Mouse (Mus musculus): ENCODE results near the gene Macrod2.

The Macrod2 gene

DNA sequence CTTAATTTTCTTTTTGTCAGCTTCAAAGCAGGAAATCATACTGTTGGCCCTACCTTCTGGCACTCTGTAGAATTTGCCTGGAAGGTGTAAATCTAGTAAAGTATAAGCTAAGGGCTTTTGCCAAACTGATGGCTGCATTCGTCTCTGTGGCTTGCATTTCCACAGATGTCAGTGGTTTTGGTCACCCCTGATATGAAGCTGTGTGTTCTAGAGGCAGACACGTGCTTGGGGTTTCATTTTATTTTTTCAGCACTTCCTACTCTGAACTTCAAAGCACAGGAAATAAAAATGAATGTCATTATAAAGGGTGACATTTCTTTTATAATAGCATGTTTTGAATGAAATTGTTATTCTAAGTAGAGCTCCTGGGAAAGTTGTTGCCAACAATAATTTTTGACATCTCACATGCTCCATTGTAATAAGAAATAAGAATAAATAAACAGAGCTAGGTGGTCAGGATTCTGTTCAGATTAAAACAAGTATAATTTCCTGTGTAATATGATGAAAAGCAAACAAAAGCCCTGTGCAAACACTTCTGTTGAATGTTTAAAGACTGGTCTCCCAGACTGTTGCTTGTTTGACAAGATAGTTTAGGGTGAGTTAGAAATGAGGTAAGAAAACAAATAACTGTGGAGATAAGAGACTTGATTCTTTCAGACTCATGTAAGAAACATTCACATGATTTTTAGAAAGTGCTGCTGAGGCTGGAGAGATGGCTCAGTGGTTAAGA is 424.4 kb downstream of the Macrod2 start:
- no peak for DNase-seq

DNA sequence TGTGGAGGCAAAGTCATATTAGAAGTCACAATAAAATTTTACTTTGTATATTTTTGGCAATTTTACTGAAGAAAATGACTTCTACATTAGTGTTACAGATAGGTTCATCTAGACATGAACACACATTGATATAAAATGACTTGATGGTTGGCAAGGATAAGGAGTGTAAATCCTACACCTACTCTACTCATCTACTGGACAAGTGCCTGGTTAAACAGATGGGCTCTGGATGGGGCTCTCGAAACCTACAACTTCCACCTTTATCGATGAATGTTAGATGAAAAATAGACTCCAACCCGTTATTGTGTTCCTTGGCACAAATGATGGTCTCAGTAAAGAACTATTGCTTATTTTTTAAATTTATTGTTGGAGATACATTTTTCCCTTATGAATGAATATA is 427.3 kb downstream of the Macrod2 start:
- DNase-seq, result no peak

DNA sequence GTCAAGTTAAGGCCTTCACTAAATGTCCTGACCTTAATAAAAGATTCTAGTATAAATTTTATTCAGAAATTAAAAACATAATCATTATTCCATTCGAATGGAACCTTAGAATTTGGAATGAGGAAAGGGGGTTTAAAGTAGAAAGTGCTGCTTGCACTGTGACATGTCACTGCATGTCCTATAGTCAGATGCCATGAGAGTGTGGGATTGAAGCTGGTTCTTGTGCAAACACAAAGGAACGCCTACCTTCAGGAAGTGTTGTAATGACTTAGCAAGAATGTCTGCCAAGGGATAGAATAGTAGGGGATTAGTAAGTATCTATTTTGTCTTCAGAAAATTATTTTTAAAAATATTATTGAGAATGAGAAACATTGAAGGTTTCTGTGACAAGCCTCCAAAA is 431.1 kb downstream of the Macrod2 start:
- no peak for DNase-seq

DNA sequence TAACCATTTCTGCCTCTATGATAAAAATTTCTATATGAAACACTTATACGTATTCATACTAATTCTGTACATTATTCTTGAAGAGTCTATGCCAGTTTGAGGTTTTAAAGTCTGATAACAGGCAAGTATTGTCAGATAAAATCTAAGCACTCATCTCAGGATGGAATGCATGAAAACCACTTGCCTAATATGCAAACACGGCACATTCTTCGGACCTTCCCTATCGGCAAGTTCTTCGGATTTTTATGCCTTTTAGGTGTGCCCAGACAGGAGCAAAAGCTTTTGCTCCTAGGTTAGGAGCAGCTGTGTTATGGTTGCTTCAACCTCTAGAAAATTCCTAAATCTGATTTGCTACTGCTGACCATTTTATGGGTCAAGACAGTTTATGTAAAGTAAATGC is 433.8 kb downstream of the Macrod2 start:
- no peak for DNase-seq

DNA sequence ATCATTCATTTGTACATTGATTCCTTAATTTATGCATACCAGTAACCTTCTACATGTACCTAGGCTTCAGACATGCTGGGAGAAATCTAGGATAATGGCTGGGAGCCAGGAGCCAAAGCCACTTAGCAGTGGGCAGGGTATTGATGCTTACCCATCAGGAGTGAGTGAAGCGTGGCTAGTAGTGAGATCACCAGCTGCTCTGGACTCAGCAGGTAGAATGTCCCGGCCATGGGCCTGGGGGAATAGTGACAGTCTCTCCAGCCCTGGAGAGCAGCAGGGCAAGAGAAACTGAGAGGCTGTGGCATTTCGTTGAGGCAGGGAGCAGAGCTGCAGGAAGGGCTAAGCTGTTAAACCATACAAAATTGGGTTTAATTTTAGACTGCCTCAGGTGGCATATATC is 435.0 kb downstream of the Macrod2 start:
- DNase-seq, result no peak

DNA sequence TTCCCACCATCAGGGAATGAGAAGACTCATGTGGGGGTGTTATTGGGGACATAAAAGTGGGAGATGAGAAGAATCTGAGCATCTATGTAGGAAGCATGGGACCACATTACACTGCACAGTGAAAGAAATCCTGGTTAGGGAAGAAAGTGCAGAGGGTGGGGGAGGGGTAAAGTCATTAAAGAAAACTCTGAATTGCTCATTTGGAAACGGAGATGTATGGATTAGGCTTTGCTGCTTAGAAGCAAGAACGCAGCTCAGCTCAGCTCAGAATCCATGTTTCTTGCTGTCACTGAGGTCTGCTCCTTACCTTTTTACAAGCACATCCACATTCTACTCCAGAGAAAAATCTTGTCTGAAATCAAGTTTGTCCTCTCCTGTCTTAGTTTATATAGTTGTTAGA is 444.3 kb downstream of the Macrod2 start:
- no peak for DNase-seq

DNA sequence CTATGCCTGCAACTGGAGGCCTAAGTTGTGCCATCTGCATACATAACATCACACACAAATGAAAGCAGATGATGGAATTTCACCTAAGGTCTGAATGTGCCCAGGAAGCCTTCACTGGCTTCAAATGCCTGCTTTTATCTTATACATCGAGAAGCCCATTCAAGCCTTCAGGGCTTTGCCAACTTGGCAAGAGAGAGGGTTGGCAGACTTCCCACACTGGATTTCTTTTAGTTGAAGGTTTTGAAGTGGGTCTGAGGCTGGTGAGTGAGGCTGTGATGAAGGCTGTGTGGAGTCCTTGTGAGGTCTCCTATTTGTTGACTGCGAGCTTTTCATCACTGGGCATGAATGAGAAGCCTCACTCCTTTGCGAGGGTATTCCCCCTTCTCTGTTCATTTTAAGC is 444.8 kb downstream of the Macrod2 start:
- no peak for DNase-seq

DNA sequence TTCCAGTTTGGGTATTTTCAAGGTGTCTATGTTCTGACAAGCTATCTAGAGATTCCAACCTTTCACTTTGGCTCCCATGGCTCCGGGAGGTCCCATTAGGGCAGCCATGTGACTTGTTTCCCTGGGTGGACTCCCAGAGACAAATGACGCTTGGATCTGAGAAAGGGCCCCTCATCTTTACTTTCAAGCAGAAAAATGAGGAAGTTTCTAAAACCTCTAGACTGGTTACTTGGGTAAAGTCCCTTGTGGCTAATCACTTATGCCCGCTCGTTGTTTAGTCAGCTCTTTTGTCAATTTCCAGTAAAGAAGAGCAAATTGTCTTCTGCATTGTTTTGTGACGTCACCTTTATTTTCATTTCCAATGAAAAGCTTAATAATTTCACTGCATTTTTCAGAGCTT is 448.9 kb downstream of the Macrod2 start:
- DNase-seq, result no peak

DNA sequence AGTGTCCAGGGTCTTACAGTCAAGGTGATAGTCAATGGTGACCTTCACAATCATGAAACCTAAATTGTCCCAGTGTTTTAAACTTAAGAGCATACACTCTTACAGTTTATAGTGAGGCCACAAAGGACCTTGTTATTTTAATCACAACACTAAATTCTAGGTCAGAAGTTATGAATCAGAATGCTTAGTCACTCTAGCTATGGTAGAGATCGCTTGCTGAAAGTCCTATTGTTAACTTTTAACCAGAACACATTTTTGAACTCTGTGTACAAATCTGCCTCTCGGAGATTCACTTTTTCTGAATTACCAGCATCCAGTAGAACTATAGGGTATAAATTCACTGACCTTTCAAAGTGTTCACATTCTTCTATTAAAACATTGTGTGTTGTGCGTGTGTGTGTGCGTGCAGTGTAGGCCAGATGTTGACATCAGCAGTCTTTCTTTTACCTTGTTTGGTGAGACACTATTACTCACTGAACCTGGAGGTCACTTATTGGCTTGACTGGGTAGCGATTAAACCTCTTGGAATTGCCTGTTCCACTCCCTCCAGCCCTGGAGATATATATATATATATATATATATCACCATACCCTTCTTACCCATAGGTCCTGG is 452.8 kb downstream of the Macrod2 start:
- DNase-seq, result no peak

DNA sequence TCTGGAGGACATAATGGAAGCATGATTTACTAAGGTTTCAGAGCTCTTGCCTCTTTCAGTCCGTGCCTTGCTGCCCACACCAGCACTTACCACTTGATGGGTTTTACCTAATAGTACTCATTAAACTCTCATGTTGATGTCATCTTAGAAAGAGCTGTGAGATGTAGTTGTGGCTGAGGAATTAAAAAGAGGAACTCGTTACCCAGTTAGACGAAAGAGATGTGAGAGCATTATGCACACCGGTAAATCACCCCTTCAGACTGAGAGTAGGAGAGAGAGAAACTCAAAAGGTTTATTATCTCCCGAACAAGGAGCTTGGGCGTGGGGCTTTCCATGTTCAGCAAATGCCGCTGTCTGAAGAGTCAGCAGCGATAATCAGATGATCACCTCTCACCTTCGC is 458.4 kb downstream of the Macrod2 start:
- no peak for DNase-seq

DNA sequence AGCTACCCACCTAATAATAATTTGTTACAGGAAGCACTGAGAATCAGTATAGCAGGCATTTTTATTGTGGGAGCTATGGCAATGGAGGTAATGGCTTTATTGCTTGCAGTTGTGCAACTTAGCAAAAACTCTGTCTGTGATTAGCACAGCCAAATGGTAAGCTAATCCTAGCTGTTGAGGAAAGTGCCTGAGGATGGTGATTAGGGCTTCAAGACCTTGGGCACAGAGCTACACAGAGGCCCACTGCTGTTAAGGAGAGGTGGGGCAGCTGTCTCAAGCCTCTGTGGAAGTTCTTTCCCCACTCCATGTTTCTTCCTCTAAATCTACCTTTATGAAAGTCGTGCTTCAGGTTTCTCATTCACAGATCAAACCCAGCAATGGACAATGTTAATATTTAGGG is 466.2 kb downstream of the Macrod2 start:
- no peak for DNase-seq

DNA sequence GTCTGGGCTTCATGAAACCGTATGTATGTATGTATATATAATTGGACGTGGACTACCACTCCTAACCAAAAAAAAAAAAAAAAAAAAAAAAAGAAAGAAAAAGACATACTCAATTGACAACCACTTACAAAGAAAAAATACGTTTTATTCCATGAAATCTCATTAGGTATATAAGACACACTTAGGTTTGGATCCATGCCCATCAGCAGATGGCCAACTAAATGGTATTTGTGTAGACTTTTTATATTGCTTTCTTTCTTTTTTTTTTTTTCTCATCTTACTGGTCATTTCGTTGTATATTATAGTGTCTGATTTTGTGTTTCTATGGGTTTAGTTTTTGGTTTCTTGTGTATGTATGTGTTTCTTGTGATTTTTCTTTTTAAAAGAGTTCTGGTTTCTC is 467.6 kb downstream of the Macrod2 start:
- DNase-seq, result no peak

DNA sequence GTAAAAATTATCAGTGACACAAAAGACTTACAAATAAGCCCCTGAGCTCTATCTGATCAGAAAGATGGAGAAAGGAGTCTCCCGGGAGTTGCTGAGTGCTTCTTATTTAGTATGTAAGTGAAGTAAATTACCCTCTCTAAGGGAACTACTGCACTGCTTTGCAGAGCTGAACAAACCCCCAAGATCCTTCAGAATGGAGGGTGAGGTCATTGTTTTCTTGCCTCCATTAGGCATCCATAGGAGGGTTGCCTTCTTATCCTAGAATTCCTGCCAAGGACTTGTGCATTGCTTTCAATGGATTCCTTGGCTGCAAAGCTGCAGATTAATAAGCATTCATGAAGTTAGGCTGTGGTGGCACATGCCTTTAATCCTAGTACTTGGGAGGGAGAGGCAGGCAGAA is 470.5 kb downstream of the Macrod2 start:
- no peak for DNase-seq

DNA sequence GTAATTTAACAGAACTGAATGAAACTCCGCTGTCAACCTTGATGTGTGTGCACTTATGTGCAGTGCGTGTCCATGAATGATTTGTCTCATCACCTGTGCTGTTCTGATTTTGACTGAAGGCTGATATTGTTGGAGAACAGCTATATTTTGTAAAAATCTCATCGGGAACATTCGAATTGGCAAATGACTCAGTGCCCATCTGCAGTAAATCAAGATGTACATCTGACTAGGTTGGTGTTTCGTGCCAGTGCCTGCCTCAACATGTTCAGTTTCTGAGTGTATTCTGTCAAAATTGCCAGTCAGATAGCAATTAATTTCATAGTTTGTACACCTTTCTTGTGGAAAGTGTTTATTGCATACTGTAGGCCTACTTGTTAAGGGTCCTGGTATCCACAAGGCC is 472.0 kb downstream of the Macrod2 start:
- no peak for DNase-seq

DNA sequence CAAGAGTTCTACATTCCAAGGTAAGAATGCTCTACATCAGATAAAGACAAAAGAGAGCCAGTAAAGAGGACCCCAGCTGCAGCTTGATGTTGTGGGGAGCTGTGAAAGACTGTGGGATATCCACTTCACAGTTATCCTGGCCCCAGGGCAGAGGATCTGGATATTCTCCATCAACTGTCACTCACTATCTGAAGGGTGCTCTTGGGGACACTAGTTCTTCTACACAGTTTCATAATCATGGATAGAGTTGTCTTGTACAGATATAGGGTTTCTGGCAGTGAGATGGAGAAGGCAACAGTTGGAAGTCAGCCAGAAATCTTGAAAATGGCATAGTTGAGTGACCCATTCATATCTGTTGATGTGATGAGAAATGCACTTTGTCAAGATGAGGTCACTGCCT is 490.1 kb downstream of the Macrod2 start:
- no peak for DNase-seq

DNA sequence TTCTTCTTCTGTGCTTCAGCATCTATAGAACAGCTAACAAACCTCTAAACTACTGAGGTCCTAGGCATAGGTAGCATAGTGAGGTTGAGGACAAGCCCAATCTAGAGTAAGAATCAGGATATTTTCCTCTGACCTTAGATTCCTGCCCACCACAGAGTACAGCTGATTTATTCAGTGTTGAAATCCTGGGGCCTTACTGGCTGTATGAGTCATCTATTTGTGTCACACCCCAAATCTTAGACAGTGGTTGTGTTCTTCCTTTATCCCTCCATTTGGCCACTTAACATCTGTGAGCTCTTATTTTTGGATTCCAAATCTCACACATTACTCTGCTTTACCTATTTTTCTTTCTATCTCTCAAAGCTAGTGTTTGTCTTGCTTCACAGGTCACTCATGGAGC is 495.6 kb downstream of the Macrod2 start:
- DNase-seq, result no peak

DNA sequence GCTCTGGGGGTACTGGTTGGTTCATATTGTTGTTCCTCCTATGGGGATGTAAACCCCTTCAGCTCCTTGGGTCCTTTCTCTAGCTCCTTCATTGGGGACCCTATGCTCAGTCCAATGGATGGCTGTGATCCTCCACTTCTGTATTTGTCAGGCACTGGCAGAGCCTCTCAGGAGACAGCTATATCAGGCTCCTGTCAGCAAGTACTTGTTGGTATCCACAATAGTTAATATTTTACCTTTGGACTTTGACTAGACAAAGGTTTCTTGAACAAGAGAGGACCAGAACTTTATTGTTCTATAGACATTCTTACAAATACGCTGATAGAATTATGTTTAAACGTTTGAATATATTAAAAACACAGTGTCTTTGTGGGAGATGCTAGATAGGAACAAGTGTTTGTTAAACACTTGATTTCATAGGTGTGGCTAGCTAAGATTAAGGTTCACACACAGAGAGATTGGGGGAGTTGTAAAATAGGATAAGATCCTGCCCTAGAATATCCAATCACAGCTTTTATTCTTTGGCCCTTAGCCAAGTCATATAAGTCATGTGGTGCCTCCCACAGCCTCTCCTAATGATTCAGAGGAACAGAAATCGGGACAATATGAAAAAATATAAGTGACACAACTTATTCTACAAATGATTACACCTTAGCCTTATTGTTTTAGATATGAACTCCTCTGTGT is 501.4 kb downstream of the Macrod2 start:
- DNase-seq, result no peak

DNA sequence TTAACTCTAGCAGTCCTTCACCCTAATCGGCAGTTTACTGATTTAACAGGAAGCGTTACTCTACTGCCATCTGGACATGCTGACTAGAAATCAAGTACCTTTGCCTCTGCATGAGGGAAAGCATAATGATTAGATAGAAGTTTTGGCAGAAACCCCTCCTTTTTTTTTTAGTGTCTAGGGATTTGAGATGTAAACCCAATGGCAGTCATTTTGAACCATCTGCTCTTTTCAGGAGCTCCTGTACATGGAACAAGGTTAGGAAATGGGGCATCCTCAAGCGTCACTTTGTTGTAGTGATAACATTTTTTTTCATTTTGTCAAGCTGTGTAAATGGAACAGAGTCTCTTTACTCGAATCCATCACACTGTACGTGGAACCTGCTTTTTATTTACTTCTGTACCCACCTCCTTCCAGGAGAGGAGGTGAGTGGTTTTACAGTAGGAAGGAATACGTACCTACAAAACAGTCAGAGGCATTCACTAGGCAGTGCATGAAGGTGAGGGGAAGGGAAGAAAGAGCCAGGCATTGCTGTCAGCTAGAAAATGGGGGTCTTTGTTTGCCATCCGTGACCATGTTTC is 503.4 kb downstream of the Macrod2 start:
- no peak for DNase-seq

DNA sequence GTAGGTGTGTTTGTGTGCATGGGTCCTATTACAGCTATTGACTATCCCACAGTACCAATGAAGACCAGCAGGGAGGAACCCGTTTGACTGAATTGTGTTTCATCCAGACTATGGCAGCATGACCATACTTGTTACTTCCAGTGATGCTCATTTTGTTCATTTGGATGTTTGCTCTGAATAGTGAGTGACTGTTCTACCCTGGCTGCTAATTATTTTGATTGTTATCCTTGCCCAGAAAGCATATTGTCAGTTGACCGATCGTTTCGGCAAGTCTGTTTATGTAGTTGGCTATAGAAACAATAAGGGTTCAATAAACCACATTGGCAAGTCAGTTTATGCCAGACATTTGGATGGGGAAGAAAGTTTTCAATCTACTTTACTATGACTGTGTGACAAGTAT is 510.2 kb downstream of the Macrod2 start:
- DNase-seq, result no peak

DNA sequence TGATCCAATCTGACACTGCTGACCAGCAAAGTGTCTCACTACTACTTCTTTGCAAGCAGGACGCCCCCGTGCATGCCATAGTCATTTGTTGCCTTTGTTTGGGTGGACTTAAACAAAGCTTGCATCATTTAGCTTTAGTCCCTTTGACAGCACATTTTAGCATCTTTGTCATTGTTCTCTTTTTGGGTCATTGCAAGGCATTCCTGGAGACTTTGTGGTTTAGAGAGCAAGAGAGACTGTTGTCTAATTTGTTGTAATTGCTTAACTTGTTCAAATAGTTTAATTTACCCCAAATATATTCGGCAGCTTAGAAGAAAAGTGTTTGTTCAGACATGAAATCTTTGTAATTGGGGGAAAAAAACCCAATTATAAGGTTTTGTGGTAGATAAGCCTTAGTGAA is 511.0 kb downstream of the Macrod2 start:
- no peak for DNase-seq

DNA sequence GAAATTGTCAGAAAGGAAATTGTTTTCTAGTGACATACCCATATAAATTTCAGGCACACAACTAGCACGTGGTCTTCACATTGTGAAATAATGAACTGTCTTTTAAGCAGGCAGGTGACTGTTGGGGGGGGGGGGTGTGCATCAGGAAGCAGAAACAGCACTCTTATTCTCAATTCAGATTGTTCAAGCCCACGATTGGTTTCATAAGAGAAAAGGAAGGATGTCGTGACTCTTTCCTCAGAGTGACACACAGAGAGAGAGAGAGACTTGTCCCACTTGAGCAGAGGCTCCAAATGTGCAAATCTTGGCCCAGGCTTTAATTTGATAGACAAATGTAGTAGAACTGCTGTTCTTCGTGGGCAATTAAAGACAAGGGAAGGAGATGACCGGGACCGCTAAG is 516.4 kb downstream of the Macrod2 start:
- no peak for DNase-seq

DNA sequence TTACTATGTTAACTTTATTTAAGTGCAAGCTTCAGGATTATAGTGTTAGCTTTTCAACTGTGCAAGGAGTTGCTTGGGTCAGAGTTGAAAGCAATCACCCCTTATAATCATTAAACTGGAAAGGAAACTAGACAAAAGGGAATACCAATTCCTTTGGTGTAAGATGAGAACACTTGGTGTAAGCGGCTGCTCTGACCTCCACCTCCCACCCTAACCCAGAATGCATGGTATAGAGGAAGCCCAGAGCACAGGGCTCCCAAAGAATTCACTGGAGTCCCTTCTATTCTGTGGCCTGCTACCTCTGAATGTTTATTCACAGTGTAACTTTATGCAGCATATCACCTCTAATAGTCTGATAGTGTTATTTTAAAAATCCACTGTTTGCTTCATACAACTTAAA is 517.1 kb downstream of the Macrod2 start:
- no peak for DNase-seq

DNA sequence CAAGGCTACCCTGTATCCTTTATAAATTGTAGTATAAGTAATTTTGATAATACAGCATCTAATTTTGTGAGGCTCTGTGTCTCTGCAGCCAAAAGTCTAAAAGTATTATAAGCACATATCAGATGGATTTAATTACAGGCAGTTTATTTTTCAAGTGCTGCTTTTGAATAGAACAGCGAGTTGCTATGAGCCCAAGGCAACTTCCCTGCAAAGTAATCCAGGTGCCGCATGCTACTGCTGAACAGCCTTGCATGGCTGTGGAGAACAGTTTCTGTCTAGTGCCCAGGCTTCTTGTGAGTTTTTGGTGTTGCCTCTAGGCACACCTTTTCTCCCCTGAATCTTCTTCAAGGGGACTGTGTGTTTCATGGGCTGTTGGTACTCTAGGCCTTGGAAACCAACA is 517.8 kb downstream of the Macrod2 start:
- DNase-seq, result no peak
